Mouse (Mus musculus): ENCODE measurements around the gene Taf1d.
"Not testable (repeated sequence)": the region's sequence is repeated elsewhere in the genome, so short reads cannot be mapped to it uniquely, and the experiment has no call there.

Gene Taf1d

DNA sequence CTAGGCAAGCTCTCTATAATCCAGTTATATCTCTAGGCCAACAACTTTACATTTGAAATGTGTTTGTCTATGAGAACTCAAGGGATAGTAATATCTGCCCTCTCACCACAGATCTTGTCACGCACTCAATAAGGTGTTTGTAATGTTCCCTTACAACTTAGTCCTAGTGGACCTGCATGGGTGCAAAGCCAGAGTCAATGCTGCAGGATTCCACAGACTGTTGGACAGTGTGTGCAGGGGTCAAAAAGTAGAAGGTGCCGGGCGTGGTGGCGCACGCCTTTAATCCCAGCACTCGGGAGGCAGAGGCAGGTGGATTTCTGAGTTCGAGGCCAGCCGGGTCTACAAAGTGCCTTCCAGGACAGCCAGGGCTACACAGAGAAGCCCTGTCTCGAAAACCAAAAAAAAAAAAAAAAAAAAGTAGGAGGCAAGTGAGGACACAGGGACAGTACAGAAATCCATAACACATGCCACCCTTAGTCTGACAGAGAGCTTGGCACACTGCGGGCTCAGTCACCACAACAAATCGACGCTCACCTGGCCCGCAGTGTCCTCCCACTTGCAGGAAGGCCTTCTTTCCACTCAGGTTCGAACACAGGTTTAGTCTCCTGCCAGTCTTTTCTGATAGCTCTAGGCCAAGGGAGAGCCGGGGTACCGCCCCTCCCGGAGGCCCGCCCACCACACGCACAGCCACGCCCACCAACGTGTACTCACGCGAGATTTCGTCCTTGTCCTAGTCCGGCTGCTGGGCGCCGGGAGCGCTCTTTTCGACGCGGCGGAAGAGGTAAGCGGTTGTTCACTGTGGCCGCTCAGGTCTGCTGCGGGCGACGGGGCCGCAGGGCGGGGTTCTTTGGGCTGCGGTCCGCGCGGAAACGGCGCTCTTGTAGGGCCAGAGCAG is at the start of gene Taf1d:
Taf1d (plus strand) TSS at position 712 of the 895 bp plus-strand sequence.
- DNase-seq (ENCODE audit: extremely low spot score, low spot score): peak; percentile 97

DNA sequence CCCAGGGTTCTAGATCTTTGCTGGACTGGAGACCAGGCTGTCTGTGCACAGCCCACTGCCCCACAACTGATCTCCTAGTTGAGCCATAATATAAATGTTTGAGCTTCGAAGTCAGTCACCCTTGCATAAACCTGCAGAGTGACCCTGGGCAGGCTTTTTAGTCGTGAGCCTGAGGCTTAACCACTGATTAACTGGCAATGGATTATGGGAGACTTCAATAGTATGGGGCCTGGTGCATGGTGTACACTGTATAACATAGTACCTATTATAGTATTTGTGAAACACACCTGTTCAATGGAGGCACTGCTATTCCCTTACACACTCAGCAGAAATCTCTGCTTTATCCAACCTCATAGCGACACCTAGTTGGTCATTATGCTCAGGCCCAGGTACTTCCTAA is 49.8 kb upstream of the Taf1d start:
- no peak for DNase-seq (ENCODE audit: extremely low spot score, low spot score)

DNA sequence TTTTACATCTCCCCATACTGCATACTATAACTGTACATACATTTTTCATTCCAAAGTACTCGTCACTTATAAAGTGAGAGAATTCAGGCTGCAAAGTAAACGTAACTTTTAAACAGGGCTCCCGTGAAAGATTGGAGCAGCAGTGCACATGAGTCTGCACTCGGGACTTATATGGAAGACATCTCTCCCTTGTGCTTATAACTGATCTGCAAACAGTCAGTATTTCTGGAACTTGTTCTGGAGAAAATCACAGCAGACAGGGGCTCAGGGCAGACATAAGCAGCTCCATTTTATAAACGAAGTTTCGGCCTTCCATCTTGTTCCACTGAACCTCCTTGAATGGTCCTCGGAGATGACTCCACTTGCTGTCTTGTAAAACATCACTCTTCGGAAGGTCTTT is 44.0 kb upstream of the Taf1d start:
- no peak for DNase-seq (ENCODE audit: extremely low spot score, low spot score)

DNA sequence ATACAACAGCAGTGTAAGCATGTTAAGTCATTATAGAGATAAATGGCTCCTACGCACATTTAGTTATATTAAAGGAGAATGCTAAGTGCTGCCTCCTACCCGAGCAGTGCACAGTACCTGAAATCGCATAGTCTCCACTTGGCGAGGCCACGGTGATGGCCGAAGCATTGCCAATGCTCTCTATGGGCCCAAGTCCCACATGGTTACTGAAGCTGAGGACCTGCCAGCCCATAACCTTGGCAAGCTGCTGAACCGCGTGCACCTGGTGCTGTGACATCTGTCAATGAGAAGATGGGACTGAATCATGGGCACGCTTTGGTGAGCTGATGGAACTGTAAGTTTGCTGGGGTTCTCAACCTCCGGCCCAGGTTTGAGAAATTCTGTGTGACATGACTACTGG is 42.5 kb upstream of the Taf1d start:
- no peak for DNase-seq (ENCODE audit: extremely low spot score, low spot score)

DNA sequence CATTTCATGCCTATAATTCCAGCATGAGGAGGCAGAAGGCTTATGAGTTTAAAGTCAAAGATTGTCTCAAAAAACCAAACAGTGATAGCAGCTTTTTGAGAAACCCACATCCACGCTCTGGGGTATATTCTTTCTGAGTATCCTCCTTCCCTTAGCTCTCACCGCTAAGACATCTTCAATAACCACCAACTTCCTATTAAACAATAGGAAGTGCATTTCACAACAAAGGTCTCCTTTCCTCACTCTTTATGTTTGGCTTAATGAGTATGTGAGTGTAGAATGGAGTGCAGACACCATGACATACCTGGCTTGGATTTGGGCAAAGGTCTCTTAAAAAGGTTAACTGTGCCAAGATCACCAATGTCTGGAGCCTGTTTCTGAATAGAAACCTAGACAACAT is 32.0 kb upstream of the Taf1d start:
- no peak for DNase-seq (ENCODE audit: extremely low spot score, low spot score)

DNA sequence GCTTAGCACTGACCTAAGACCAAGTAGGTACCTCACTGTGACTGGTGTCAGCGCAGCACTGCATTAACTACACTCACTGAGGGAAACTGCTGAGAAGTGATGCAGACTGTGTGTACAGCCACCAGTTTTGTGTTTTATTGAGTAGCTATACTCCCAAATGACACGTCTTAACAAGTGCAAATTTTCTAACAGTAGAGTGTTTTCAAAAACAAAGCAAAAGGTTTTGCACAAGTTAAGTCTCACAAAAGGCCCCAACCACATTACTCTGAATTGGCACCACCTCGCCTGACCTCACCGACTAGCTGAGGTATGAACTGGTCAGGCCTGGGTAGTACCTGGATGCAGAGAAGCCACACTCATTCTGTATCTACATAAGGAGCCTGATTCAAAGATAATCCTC is 29.2 kb upstream of the Taf1d start:
- no peak for DNase-seq (ENCODE audit: extremely low spot score, low spot score)

DNA sequence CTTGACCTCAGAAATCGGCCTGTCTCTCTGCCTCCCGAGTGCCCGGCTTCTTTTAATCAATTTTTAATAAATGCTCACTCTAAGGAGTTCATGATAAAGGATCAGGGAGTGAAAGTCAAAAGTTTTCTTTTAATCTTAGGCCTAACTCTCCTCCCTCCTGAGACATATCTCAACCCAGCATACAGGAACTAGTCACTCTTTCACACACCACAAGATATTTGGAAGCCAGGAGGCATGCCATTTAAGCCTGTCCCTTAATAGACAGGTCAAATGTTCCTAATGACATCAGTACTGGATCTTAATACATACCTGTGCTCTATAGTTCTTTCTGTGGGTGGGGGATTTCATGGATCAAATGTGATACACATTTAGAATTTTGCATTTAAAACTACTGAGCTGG is 27.7 kb upstream of the Taf1d start:
- no peak for DNase-seq (ENCODE audit: extremely low spot score, low spot score)

DNA sequence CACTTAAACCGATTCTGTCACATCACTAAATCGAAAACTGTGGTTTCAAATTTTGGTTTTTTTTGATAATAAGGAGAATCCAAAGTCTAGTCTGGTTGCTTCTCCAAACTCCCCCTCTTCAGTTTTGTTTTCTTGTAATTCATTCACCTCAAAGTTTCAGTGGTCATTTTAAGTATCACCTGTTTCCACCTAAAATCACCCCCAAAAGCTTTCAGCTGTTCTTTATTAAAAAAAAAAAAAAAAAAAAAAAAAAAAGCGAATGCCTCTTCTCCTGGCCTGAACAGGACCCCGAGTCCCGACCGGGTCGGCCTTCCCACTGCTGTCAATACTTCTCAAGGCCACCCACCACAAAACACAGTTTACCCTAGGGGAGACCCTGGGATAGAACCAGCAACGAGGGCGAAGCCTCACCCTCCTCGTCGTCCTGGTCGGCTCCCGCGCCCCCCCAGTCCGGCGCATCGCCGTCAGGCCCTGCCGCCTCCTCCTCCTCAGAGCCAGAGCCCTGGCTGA is 26.8 kb upstream of the Taf1d start:
- DNase-seq (ENCODE audit: extremely low spot score, low spot score): no peak

DNA sequence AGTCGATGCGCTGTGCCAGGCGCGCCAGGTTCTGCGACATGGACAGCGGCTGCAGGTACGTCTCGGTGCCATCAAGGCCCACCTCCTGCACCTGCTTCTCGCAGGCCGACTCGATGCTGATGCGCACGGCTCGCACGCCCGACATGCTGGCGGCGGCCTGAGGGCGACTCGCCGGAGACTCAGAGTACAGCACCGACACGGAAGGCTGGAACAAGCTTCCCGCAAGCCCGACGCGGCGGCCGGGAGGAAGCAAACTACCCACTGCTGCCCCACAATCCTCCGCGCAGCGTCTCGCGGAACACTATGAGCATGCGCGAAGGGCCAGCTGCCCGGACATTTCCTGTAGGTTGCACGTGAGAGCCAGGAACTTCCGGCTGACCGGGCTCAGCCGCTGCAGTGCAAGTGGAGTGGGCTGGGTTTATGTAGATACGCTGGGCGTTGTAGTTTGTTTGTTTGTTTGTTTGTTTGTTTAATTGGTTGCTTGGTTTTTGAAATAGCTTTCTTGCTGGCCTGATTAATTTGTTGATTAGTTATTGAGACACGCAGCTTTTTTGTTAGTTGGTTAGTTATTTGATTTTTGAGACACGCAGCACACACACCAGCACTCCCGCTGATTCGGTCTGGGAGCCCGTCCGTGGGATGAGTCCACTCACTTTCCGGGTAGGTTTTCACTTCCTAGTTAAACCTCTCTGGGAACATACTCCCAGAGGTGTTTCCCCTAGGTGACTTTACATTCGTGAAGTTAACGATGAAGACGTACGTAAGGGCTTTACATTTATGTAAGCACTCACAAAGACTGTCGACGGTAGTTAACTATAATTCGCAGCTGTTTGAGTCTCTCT is 26.1 kb upstream of the Taf1d start, which contains the start of gene Med17:
Med17 (minus strand) TSS at position 283 of the 842 bp plus-strand sequence.
- peak; percentile 95 for DNase-seq (ENCODE audit: extremely low spot score, low spot score)

DNA sequence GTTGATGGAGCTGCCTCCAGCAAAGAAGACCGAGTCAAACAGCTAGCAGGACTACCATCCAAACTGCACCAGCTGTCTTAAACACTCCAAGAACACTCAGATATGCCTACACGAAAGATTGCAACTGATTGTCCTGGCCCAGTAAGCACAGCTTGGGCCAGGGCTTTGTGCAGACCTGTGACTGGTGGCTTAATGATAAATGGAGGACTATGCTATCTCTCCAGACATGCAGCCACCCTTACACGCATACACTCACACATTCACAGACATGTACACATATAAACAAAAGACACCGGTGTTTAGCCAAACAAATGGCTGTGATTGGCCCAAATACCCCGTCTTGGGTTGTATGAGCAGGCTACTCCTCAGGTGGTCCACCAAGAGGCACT is 25.5 kb upstream of the Taf1d start:
- DNase-seq (ENCODE audit: extremely low spot score, low spot score): no peak

DNA sequence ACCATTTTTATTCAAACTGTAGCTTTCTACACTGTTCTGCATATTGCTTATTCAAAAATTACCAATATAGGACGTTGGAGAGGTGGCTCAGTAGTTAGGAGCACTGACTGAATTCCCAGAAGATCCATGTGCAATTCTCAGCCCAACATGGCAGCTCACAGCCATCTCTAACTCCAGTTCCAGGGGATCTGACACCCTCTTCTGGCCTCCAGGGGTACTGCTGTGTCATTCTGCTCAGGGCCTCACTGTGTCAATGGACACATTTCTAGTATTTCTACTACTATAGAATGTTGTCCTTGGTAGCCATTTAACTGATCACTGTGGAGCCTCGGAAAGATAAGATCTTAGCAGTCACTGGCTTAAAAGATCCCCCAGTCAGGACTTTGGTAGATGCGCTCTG is 20.6 kb upstream of the Taf1d start:
- no peak for DNase-seq (ENCODE audit: extremely low spot score, low spot score)

DNA sequence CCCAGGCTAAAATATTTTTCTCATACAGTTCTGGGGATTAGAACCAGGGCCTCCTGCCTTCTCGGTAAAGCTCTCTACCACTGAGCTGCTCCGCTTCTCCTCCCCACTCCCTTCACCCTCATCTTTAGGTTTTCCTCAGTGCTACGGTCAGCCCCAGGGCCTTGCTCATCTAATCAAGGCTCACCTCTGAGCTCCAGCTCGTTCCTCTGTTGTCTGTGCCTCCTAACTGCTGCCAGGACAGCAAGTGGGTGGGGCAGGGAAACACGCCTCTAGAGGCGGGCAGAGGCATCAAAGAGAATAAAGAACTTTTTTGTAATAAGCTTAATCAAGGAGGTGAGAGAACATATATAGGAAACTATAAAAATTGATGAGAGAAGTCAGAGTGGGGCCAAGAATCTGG is 18.2 kb upstream of the Taf1d start:
- no peak for DNase-seq (ENCODE audit: extremely low spot score, low spot score)

DNA sequence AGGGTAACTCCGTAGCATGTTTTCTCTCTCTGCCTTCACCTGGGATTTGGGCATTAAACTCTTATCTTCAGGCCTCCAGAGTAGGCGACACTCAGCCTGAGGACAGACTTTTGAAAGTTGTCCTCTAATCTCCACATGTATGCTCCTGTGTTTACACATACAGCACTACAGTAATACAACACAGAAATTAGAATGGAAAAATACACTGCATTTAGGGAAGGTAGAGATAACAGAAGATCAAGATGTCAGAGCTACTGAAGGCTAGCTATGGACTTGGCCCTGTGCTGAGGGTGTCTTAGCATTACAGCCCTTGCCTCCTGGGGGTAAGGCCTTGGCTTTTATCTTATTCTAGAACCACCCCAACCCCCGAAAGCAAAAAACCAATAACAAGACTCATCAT is 17.6 kb upstream of the Taf1d start:
- no peak for DNase-seq (ENCODE audit: extremely low spot score, low spot score)

DNA sequence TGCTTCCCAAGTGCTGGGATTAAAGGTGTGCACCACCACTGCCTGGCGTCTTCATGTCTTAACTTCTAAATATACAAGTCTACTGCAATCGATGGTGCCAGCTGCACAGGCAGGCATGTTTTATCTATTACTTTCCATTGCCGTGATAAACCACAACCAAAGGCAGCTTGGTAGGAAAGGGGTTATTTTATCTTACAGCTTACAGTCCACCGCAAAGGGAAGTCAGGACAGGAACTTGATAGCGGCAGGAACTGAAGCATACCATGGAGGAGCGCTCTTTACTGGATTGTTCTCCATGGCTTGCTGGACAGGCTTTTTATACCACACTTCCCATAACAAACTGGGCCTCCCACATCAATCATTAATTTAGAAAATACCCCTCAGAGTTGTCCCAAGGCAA is 16.8 kb upstream of the Taf1d start:
- no peak for DNase-seq (ENCODE audit: extremely low spot score, low spot score)

DNA sequence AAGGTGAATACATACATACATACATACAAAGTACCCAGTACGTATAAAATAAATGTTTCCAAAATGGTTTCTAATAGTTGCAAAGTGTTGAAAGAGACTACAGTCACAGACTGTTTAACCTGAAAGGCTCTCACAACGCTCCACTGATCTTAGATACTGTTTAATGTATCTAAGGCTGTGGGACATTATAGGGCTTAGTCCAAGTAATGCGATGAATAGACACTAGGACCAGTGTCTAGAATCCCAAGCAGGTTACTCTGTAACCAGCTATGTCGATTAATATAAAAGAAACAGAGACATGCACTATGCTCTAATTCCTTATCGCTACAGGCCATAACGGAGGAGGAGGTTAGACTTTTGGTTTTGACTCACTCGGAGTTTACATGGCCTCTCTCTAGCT is 8.9 kb upstream of the Taf1d start:
- no peak for DNase-seq (ENCODE audit: extremely low spot score, low spot score)

DNA sequence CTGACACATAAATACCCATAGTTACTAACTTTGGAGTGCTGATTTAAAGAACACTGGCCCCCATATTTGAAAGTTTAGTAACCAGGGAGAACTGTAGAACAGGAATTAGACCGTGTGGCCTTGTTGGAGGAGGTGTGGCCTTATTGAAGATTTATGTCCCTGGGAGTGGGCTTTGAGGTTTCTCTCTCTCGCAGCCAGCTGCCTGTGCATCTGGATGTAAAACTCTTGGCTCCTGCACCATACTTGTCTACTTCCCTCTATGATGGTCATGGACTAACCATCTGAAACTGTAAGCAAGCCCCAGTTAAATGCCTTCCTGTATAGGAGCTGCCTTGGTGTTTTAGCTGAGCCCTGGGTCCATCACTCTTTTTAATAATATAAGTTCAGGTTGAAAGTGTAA is 7.6 kb upstream of the Taf1d start:
- no peak for DNase-seq (ENCODE audit: extremely low spot score, low spot score)

DNA sequence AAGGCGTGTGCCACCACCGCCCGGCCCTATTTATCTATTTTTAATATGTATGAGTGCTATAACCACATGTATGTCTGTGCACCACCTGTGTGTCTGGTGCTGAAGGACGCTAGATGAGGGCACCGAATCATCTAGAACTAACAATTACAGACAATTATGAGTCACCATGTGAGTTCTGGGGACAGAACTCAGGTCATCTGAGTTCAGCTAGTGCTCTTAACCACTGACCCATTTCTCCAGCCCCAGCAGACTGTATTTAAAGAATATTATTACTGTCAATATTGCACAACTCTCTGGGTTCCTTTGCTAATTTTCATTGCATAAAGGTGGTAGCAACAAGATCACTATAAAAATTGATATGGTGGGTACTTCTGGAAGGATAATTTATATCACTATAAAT is 6.0 kb upstream of the Taf1d start:
- DNase-seq (ENCODE audit: extremely low spot score, low spot score): no peak

DNA sequence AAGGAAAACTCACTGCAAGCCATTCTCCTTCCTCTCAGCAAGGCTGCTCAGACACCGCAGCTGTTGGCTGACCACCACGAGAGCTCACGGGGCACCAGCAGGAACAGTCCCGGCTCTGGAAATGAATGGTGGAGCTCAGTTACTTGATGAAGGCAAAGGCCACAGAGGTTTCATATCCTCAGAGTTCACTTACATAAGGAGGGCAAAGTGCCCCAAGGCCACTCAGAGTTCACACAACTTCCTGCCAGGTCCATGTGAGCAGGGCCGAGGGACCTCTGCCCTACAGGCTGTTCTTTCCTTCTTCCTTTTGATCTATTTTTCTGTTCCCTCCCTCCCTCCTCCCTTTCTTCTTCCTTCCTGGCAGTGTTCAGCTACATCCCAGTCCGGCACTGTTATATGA is 4.6 kb upstream of the Taf1d start:
- DNase-seq (ENCODE audit: extremely low spot score, low spot score): no peak

DNA sequence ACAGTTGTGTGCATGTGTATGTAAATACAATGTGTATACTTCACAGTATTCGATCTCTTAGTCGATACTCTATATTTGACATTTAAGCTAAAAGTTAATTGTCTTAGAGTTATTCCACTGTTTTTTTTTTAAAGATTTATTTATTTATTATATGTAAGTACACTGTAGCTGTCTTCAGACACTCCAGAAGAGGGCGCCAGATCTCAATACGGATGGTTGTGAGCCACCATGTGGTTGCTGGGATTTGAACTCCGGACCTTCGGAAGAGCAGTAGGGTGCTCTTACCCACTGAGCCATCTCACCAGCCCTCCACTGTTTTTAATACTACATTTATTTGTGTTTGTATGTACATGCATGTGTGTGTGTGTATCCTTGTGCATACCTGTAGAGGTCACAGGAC is 4.0 kb upstream of the Taf1d start:
- DNase-seq (ENCODE audit: extremely low spot score, low spot score): not testable (repeated sequence)

DNA sequence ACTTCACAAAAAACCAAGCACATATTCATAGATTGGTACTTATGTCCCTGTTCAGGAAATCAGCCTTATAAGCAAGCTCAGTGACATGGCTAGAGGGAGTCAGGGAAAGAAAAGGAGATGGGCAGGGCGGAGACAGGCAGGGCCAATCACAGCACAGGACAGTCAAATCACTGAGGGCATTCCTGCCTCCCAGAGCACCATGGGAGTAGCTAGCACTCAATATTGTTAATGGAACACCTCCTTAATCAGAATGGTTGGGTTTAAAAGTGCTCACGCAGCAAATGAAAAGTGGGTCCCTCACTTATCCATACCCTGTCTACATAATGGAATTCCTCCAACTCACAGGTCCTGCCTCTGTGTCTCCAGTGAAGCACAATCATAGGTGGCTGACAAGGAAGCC is 3.1 kb upstream of the Taf1d start:
- no peak for DNase-seq (ENCODE audit: extremely low spot score, low spot score)

DNA sequence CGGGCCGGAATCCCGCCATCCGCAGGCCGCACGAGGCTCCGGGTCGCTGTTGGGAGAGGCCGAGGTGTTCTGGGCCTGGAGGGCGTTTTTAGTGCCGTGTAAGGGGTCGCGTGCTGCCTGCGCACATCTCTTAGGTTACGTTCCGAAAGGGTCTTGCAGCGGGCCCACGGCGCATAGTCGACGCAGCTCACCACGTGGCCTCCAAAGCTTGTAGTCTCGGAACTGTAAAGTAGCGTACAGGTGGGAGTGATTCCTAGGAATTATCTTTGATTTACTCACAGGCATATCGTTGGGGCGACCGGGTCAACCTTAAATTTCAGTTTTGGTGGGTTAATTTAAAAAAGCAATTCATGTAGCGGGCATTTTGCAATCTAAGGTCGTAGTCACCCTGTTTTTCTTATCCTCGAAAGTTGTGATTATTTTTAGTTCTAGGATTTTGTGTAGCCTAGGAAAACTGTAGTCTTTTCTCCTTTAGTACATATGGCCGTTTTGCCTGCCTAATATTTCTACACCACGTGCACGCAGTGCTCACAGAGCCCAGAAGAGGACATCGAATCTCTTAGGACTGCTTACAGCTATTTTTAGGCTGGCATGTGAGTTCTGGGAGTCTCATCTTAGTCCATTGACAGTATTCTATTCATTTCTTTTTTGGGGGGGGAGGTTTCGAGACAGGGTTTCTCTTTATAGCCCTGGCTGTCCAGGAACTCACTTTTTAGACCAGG is 545 bp downstream of the Taf1d start, which contains the start of gene 4931406C07Rik:
4931406C07Rik (minus strand) TSS at position 51 of the 722 bp plus-strand sequence.
- no peak for DNase-seq (ENCODE audit: extremely low spot score, low spot score)

DNA sequence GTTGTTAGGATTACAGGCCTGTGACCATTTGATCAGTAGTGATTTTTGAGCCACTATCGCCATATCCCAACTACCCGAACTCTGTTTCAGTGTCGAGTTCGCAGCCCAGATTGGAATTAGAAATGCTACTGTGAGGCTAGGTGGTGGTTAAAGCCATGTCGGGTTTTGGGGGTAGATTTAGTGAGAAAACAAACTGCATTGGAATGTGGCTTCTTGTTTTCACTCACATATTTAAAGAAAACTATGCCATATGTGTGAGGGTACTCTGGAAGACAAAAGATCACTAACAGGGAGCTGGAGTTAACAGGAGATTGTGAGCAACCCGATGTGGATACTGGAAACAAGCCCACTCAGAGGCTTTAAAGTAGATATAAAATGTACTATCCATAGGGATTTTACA is 1.2 kb downstream of the Taf1d start:
- no peak for DNase-seq (ENCODE audit: extremely low spot score, low spot score)

Measured in neural tube, embryonic 10.5 days (tissue).